Mouse (Mus musculus): ENCODE results near the gene Pax5. TPM values are rescaled to one million over a fixed set of nuclear protein-coding genes. Genes with fewer than 3 reads are reported as not detected.
A peak's percentile ranks its signal among the peaks of the same experiment; 100 is the strongest.

Gene Pax5
- total and polyA plus RNA-seq, 3 experiments = 0.69 to 1.0 (median 0.86) TPM

- DNase-seq = no peak
These were observed 4.3 kb downstream of the Pax5 start for GRCm38 (mm10) chr4:44705967-44706366.

GRCm38 (mm10) chr4:44705151-44705550 lies 5.1 kb downstream of the Pax5 start:
- DNase-seq = no peak

GRCm38 (mm10) chr4:44704369-44704745 lies 5.9 kb downstream of the Pax5 start:
- peak; percentile 93 for DNase-seq

GRCm38 (mm10) chr4:44703686-44704368 lies 6.5 kb downstream of the Pax5 start:
- no peak for DNase-seq

GRCm38 (mm10) chr4:44702891-44703685 lies 7.2 kb downstream of the Pax5 start:
- peak; percentile 20 for DNase-seq

- no peak for DNase-seq
These were observed 8.2 kb downstream of the Pax5 start for GRCm38 (mm10) chr4:44702011-44702527.

GRCm38 (mm10) chr4:44701513-44701912 lies 8.8 kb downstream of the Pax5 start:
- DNase-seq = no peak

GRCm38 (mm10) chr4:44696676-44697075 lies 13.6 kb downstream of the Pax5 start:
- DNase-seq = no peak

GRCm38 (mm10) chr4:44694369-44694768 lies 15.9 kb downstream of the Pax5 start:
- no peak for DNase-seq

GRCm38 (mm10) chr4:44685582-44685981 lies 24.7 kb downstream of the Pax5 start:
- DNase-seq = no peak

GRCm38 (mm10) chr4:44680242-44680897 lies 29.9 kb downstream of the Pax5 start:
- DNase-seq = no peak

- DNase-seq = no peak
These were observed 31.6 kb downstream of the Pax5 start for GRCm38 (mm10) chr4:44678641-44679040.

GRCm38 (mm10) chr4:44678026-44678425 lies 32.3 kb downstream of the Pax5 start:
- DNase-seq = no peak

GRCm38 (mm10) chr4:44674973-44675372 lies 35.3 kb downstream of the Pax5 start:
- DNase-seq = no peak

- peak; percentile 10 for DNase-seq
These were observed 36.6 kb downstream of the Pax5 start for GRCm38 (mm10) chr4:44673726-44674125.

- peak; percentile 6 for DNase-seq
These were observed 37.9 kb downstream of the Pax5 start for GRCm38 (mm10) chr4:44672216-44672937.

- DNase-seq = no peak
These were observed 38.8 kb downstream of the Pax5 start for GRCm38 (mm10) chr4:44671486-44671885.

- no peak for DNase-seq
These were observed 39.3 kb downstream of the Pax5 start for GRCm38 (mm10) chr4:44671035-44671434.

- DNase-seq = no peak
These were observed 39.9 kb downstream of the Pax5 start for GRCm38 (mm10) chr4:44670380-44670779.

- no peak for DNase-seq
These were observed 40.7 kb downstream of the Pax5 start for GRCm38 (mm10) chr4:44669485-44670181.

- no peak for DNase-seq
These were observed 41.7 kb downstream of the Pax5 start for GRCm38 (mm10) chr4:44668574-44668973.
